Mouse (Mus musculus) testis, postnatal 14 days (tissue): ENCODE data around the gene Vdac2.
A peak's percentile ranks its signal among the peaks of the same experiment; 100 is the strongest.

ENCODE experiments used
- DNase-seq: peaks from one replicate; pipeline ENCODE4 v3.0.0; 2021; ENCODE audit warnings: low spot score

Vdac2 gene

DNA sequence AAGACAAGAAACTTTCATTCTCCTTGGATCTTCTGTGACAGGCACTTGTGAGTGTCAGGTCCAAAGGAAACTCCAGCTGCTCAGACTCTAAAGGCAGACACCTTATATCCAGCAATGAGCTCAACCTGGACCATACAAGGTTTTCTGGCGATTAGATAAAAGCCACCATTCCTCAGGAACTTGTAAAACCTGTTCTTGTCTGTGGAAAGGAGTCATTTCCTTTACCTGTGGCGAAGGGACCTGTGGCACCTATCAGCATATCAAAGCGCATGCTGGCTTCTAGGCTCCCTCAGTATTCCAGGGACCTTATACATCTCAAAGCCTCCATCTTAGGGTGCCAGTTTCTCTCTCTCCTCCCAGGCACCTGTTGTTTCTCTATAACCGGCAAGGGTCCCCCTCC is 7.6 kb upstream of the Vdac2 start:
- no peak for DNase-seq

DNA sequence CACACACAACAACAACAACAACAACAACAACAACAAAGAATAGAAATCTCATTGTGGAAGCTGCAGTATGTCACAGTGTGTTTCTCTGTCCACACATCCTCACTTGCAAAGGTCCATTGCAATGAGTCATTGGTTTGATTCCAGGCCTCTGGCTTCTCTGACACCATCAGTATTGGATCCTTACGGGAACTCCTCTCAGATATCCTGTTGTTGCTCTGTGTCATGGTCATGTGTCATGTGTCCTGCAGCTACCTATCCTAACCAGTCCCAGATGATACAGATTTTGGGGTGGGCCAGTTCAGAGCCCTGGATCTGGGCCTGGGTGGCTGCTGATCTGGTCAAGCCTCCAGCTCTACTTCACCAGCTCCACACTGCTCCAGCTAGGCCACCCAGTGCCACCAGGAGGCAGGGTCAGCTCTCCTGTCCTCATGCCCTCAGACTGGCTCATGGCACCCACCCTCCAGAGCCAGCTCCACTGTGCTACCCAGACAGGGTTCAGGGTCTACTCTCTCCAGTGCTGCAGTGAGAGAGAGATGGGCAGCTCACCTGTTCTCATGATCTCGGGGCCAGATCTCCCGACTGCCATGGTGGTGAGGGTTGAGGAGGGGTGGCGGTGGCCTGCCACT is 4.0 kb upstream of the Vdac2 start:
- no peak for DNase-seq

DNA sequence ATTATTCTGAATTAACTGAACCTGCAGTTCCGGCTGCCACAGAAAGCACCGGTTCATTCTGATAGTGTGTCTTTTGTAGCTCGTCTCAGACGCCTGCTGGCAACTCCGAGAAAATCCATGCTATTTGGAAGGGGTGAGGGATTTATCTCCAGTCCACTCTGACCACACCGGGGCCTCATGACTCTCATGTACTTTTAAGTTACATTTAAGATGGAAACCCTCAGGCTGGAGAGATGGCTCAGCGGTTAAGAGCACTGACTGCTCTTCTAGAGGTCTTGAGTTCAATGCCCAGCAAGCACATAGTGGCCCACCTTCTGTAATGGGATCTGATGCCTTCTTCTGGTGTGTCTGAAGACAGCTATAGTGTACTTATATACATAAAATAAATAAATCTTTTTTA is 2.7 kb upstream of the Vdac2 start:
- DNase-seq: no peak

DNA sequence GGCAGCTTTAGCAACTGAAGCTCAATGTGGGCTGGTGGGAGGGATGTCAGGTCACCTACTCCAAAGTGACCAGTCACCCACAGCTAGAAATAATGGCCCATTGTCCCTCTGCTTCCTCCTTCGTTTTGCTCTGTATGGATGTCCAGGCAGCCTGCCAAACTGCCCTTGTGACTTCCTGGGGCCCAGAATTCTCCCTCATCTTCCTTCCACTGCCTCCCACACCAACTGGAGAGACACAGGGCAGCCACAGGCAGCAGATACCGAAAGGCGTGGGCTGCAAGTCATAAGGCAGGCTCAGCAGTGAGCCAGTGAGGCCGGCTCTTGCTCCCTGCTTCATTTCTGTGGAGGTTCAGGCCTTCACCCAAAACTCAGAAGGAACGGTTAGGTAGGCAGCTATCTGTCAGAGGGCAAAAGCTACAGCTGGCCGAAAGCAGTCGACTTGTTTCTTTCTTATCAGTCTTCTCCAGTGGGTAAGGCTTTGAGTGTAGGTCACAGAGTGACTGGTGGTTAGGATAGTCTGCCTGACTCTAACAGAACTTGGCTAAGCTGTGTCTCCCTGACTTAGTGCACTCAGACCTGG is 2.2 kb upstream of the Vdac2 start:
- peak; percentile 86 for DNase-seq

DNA sequence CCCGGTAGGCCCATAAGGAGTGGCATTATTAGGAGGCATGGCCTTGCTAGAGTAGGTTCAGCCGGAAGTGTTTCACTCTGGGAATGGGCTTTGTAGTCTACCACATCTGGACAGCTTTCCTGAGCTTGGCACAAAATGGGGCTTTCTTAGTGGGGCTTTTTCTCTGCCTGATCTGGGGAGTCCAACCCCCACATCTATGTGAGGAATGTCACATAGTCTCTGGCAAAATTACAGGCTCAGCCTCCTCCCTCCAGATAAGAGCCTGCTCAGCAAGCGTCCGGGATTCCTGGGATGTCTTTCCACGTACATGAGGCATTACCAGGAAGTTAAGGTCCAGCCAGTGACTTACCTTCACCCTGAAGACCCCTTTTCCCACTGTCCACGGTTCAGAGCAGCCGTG is 1.1 kb upstream of the Vdac2 start:
- DNase-seq: no peak

DNA sequence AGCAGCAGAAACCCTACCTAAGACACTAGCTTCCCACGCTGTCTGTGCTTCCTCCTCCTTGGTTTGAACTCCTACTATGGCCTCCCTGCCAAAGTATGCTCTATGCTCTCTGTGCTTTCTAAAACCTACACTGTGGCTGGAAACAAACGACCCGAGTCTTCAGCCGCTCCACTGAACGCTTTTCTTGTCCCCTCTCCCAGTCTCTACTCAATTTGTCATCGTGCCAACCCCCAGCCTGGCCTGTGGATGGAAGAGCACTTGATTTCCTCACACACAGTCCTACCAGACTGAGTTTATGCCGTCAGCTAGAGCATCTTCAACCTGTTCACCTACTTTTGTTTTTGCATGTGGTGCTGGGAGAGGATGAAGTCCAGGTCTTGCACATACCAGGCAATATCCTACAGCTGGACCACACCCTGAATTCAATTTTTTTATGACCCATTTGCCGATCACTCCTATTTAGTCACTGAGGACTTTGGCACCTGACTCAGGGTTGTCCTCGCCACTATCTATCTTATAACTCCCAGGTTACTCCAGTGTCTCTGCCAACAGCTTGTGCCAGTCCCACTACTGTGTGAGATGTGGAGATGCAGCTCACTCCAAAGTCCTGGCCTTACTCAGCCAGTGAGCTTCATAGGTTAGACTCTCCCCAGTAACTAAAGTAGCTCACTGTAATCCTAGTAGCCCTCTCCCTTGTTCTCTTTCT is 901 bp downstream of the Vdac2 start:
- no peak for DNase-seq

DNA sequence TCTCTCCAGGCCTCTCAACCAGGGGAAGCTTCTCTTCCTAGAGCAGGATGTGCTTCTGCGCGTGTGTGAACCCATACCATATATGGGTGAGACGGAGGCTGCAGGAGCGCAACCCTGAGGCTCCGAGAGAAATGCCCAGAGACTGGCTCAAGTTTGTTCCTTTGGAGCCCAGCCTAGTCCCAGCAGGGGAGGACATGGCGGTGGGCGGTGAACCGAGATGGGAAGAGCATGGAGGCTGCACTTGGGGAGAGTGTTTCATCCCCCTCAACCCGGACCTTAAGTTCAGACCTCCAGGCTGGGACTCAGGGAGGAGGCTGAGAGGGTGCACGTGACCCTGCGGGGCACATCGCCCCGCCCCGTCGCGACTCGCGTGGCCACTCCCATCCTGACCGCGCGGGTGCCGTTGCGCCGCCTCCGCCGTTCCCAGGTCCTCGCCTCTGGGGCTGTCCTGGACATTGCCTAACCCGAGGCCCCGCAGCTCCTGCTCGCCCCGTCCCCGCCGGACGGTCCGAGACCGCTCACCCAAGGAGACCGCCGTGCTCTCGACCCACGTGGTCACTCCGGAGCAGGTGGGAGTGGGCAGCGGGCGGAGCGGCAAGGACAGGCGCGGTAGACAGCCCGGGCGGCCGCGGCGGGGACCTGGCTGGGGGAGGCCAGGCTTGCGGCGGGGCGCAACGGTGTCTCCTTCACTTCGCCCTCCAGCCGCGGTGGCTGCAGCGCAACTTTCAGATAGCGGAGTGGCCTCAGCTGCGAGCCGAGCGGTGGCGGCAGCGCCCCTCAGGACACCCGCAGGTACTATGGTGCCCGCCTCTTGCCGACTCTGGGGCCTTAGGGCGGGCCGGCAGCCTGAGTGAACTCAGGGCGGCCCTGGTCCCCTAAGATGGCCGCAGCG is 6.1 kb downstream of the Vdac2 start:
- DNase-seq: peak; percentile 96

DNA sequence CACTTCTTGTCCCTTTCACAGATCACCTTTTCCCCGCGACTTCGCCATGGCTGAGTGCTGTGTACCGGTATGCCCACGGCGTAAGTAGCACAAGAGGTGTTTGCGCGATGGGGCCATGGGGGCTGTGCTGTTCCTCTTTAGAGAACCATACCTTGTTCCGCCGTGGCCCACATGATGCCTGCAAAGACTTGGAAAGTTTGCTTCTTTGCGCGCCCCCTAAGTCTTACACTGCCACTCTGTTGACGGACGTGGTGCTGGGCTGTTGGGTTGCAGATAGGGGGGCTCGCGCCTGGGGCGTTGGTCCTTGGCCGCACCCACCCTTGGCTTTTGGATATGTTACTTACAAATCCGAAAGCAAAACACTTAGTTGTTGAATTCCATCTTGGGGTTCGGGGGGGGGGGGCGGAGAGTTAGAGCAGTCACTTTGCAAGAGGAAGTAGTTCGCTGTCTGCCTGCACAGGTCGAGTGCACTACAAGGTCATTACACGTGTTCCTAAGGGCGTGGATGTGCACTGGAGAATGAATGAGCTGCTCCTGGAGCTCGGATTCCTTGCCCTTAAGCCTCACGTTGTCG is 6.9 kb downstream of the Vdac2 start:
- DNase-seq: no peak

DNA sequence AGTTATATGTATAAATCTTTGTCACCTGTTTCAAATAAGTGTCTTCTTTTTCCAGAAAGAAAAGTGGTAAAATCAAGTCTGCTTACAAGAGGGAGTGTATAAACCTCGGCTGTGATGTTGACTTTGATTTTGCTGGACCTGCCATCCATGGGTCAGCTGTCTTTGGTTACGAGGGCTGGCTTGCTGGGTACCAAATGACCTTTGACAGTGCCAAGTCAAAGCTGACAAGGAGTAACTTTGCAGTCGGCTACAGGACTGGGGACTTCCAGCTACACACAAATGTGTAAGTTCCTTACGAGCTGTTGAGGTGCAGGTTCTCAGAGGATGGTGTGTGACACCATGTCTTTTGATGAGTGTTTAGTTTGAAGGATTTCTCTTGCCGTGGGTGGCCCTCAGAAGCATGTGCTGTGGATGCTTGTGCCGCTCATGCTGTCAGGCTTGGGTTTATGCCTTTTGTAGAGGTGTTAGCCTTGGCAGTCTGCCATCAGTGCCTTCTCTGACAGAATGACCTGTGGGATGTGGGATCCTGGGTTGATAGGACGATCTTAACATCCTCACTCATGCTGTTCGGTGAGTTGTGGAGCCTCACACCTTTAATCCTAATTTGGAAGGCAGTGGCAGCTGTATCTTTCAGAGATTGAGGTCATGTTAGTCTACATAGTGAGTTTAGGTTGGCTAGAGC is 13.4 kb downstream of the Vdac2 start:
- DNase-seq: no peak

DNA sequence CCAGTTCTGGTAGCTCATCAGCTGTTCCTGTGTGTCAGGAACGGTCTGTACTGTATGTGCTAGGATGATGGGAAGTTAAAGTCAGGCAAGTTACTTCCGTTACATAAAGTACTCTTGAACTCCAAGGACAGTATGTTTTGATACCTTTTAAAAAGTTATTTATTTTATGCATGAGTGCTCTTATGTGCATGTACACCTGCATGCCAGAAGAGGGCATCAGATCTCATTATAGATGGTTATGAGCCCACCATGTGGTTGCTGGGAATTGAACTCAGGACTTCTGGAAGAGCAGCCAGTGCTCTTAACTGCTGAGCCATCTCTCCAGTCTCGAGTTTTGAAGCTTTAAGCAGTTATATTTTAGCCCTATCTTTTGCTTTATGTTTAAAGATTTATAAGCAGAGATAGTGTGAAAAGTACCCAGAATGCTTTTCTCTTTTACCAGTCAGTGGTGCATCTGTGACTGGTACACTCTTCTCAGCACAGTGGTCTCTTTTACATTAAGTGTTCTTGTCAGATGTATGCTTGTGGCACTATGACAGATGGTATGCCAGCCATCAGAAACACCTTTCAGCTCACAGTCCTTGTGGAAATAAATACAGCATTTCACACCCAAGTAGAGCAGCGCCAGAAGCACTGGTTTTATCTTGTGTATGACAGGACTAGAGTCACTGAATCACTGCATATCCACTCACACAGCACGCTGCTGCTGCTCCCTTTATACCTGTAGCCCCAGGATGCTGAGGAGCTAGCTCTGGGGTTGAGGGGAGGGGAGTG is 17.0 kb downstream of the Vdac2 start:
- DNase-seq: no peak

DNA sequence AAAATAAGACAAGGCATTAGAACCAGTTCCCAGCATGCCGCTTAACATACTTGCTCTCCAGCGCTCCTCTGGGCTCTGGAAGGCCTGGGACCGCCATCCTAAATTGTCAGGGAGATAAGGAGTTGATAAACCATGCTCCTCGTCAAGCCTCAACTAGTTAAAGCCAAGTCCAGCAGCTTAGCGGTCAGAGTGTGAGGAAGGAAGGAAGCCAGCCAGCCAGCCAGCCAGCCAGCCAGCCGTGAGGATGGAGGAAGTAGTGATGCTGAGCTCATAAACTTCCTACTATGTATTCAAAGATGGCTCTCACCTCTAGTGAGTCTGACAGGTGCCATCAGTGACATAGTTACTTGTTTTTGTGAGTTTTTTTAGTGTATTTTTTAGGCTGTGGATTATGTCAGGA is 18.2 kb downstream of the Vdac2 start:
- DNase-seq: no peak

DNA sequence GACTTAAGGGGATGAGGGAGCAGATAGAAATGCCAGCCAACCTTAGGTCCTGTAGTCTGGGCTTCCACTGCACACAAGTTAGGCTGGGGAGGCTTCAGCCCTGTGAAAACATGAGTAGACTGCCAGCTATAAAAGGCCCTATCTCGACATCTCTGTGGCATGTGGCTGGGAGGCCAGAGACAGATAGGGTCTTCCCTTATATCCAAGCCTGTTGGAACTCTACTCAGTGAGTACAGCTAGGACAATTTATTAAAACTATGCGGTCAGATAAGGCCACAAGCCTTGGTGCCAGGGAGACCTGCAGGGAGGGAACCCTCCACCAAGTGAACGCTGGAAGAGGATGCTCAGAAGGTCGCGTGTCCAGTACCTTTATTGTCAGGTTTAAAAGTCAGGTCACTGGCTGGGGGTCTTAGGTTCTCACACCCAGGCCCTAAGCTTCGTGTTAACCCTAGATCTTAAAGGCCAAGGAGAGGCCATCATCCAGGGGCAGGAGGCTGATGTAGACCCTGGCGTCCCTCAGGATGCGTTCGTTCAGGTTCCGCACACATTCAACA is 21.9 kb downstream of the Vdac2 start:
- DNase-seq: no peak

DNA sequence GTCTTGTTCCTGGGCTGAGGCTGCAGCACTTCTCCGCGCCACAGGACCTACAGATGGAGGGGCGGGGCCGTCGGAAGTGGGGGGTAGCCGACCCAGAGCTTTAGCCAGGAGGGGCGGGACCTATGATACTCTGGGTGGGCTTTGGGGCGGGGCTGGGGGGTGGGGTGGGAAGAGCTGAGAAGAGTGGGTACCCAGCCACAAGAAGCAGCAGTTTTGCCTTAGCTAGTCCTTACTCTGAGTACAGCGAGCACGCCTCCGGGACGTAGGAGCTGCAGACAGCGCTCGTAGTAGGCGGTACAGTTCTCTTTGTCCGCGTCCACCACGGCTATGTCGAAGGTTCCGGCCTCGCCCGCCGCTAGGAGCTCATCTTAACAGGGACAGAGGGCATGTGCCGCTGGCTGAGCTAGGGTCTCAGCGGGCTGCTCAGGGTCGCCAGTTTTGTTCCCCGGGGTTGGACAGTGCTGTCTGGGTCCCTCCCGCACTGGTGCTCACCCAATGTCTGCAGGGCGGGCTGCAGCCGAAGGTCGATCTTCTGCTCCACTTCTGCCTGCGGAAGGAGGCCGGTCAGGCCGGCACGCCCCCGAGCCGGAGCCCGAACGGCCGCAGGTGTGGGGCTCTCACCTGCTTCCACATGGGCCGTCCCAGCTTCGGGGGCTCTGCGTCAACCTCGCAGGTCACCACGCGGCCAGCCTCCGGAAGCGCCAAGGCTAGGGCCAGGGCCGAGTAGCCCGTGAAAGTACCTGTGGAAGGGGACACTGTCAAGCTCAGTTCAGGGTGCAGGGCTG is 22.5 kb downstream of the Vdac2 start:
- DNase-seq: no peak

DNA sequence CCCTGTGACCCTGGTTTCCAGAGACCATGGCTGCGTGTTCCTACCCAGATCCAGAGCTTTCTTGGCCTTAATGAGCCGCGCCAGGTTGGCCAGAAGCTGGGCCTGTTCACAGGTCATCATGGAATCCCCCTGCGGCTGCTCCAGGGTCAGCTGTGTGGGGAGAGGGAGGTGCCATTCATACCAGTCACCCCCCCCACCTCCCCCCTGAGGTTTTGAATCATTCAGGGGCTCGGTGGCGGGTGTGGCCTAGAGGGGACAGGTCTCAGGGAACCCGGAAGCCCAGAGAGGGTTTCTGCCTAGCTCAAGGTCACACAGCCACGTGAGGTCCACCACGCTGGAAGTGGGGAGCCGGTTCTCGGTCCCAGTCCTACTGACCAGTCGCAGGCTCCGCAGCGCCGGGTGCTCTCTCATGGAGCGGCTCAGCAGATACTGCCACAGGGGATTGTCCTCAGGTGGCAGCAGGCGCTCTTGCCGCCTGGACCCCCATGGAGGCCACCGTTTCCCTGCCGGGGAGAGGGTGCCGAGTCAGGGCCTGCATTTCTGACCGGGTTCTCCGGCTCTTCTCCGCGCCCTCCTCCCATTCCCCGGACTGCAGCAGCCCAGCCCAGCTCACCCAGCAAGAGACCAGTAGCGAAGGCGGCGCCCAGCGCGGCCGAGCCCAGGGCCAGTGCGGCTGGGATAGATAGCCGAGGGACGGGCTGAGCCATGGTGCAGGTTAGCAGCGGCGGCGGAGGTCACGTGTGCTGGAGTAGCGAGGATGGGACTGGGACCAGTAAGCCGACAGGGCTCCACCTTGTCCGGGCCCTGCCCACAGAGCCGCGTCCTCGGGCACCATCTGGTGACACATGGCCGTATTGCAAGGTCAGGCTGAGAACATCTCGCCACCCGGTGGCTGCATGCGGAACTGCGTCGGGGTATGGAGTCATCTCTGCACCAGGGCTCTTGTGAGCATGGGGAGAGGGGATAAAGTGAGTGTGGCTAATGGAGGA is 23.4 kb downstream of the Vdac2 start, which contains the start of gene Comtd1:
Comtd1 (minus strand) TSS at position 812 of the 989 bp plus-strand sequence.
- DNase-seq: peak; percentile 90

DNA sequence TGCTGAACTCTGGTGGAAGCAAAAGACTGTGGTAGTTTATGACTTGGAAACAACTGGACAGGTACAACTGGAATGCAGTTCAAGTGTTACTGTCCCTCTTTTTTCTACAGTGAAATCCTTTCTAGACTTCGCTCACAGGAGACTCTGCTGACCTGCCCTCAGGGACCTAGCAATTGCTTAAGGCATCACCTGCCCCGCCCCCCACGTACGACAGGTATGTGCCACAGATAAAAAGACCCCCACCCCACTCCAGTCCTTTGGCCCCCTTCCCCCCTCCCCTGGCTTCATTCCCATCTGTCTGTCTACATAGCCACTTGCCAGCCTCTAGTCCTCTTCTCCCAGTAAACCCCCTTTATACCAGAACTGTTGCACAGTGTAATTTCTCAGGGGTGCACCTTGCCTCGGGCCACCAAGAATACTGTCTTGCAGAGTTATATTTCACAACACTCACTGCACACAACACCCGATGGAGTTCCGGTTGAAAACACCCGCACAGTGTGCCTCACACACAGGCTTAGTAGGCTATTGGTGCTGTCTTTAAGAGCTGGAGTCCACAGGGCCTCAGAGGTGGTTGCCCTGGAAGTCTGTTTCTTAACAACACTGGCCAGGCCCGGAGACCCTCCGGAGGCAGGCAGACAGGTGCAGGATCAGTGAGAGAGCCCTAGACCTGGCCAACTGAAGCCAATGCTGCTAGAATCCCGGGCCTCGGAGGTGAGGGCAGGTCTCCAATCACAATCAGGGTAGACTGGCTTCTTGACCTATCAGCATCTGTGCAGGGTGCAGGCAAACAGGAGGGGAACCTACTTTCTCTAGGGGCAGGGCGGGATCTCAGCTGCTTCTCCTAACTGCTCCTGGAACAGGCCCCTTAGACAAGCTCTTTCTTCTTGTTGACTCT is 24.7 kb downstream of the Vdac2 start:
- DNase-seq: no peak

DNA sequence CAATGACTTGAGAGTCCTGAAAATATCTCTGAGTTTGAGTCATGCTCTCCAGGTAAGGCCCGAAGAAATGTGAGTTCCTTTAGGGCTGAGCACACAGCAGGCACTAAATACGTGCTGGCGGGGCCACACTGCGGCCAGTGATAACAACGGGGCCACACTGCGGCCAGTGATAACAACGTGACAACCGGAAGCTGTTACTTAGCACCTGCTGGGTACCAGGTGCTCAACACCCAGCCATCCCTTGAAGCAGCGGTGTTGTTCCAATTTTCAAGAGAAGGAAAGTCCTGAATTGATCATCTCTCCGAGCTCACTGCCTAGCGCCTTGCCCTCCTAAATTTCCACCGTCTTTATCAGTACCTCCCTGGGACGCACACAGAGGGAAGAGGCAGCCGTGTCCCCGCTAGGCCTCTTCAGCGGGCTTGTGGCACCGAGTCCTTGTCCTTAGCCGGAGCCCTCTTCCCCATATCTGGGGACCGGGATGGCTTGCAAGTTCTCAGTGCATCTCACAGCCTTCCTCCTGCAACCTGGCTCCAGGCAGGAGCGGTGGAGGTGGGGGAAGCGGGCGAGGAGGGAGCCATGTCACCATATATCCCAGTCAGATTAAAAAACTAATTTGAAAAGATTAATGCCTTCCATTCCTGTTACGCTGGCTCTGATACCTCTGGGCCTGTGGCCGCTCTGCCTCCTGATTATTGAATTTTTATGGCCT is 25.5 kb downstream of the Vdac2 start:
- no peak for DNase-seq
